Comparison of ENCODE assay signal across 9 mouse cellular contexts in genomic region chr15:97089526-97089925, GRCm38 (mm10). TPM values are rescaled to one million over a fixed set of nuclear protein-coding genes. Genes with fewer than 3 reads are reported as not detected.
A peak's percentile ranks its signal among the peaks of the same experiment; 100 is the strongest.
DNase-seq lines count a peak whose midpoint lies in the region; ATAC-seq lines count a peak whose summit lies in the region.
"Had no signal": no experiment of that assay in that cellular context is flagged by ENCODE, and none has a peak within 500 bp of the region (broad histone marks: within the 10 kb centered on the region; RNA-seq: fewer than 3 reads in every experiment).

No protein-coding gene starts in this region.

- peak overlapping the region; percentile 64 for H3K27ac ChIP-seq in forebrain, embryonic 10.5 days
- H3K27ac ChIP-seq in forebrain, embryonic 16.5 days (ENCODE audit: low read length) = no peak overlapping the region
- no peak overlapping the region for H3K27ac ChIP-seq in kidney, embryonic 15.5 days
- H3K27ac ChIP-seq: liver, embryonic 13.5 days had no signal

- no peaks in the 10 kb centered on the region for H3K27me3 ChIP-seq in forebrain, embryonic 10.5 days (ENCODE audit: poor library complexity, severe bottlenecking)
- H3K27me3 ChIP-seq in forebrain, embryonic 16.5 days (replicated peaks; ENCODE audit: control insufficient read depth, insufficient read depth, low read length) = no peaks in the 10 kb centered on the region
- no peaks in the 10 kb centered on the region for H3K27me3 ChIP-seq in kidney, embryonic 15.5 days
- H3K27me3 ChIP-seq: liver, embryonic 13.5 days had no signal

- ATAC-seq in forebrain, embryonic 16.5 days = no peak
- peak; percentile 67; the same call in 1 of the 2 replicates for ATAC-seq in kidney, embryonic 15.5 days (replicated peaks; ENCODE audit: low FRiP score)
- ATAC-seq in CD4-positive, CD25-positive, alpha-beta regulatory T cell, adult 4 months = no peak

- peak overlapping the region; percentile 20; the same call in 1 of the 2 replicates for H3K4me3 ChIP-seq in forebrain, embryonic 10.5 days
- no peak overlapping the region for H3K4me3 ChIP-seq in forebrain, embryonic 16.5 days (replicated peaks; ENCODE audit: low read length)
- no peak overlapping the region for H3K4me3 ChIP-seq in kidney, embryonic 15.5 days (replicated peaks)
- H3K4me3 ChIP-seq: liver, embryonic 13.5 days had no signal

- 7% methylated on average over 6 of the region's 6 CpGs for WGBS in forebrain, embryonic 10.5 days
- WGBS in forebrain, embryonic 16.5 days = 12% methylated on average over 6 of the region's 6 CpGs
- 9% methylated on average over 6 of the region's 6 CpGs for WGBS in kidney, embryonic 15.5 days

- H3K9me3 ChIP-seq in forebrain, embryonic 10.5 days = no peaks in the 10 kb centered on the region
- H3K9me3 ChIP-seq in forebrain, embryonic 16.5 days (ENCODE audit: control insufficient read depth, low read length) = no peaks in the 10 kb centered on the region
- H3K9me3 ChIP-seq in kidney, embryonic 15.5 days (replicated peaks) = no peaks in the 10 kb centered on the region
- H3K9me3 ChIP-seq: liver, embryonic 13.5 days had no signal

- no peaks in the 10 kb centered on the region for H3K36me3 ChIP-seq in forebrain, embryonic 10.5 days (replicated peaks)
- no peaks in the 10 kb centered on the region for H3K36me3 ChIP-seq in forebrain, embryonic 16.5 days (ENCODE audit: control insufficient read depth, insufficient read depth)
- H3K36me3 ChIP-seq in kidney, embryonic 15.5 days = no peaks in the 10 kb centered on the region
- H3K36me3 ChIP-seq: liver, embryonic 13.5 days had no signal

- DNase-seq in forebrain, embryonic 10.5 days (ENCODE audit: extremely low spot score, low spot score) = peak; percentile 47
- peak; percentile 79 for DNase-seq in embryo, embryonic 10.5 days (ENCODE audit: low spot score)
- peak; percentile 31 to 61 for DNase-seq in lung, postnatal 4 days
- no peak for DNase-seq in urinary bladder, adult 2 months (ENCODE audit: low spot score)
- no peak for DNase-seq in cerebellum, postnatal 36 days
- DNase-seq: liver, embryonic 13.5 days had no signal

- H3K4me2 ChIP-seq in forebrain, embryonic 16.5 days (ENCODE audit: low read length) = no peak overlapping the region
- peak overlapping the region; percentile 36 for H3K4me2 ChIP-seq in kidney, embryonic 15.5 days
- H3K4me2 ChIP-seq: liver, embryonic 13.5 days had no signal

- no peak overlapping the region for H3K9ac ChIP-seq in forebrain, embryonic 16.5 days (replicated peaks; ENCODE audit: low read depth, low read length)
- H3K9ac ChIP-seq in kidney, embryonic 15.5 days = no peak overlapping the region
- H3K9ac ChIP-seq: liver, embryonic 13.5 days had no signal

- H3K4me1 ChIP-seq in forebrain, embryonic 10.5 days = peaks cover 17% of the 10 kb centered on the region
- 0 out of 2 replicates have a peak, but pooled peaks cover 2% of the 10 kb centered on the region for H3K4me1 ChIP-seq in forebrain, embryonic 16.5 days (replicated peaks; ENCODE audit: control insufficient read depth, insufficient read depth, low read length)
- peaks cover 11% of the 10 kb centered on the region for H3K4me1 ChIP-seq in kidney, embryonic 15.5 days

RNA-seq across cellular contexts. Expression of gene Slc38a4, which starts 33.8 kb away (rescaled TPM):
- polyA plus RNA-seq in forebrain, embryonic 10.5 days (2016; fragmentation: Nextera tagmentation; extraction: Ambion mirVana) = 31.2 and 33.2 TPM in 2 replicates
- polyA plus RNA-seq in forebrain, embryonic 16.5 days (2015; fragmentation: Nextera tagmentation; extraction: Ambion mirVana) = 3.7 and 5.0 TPM in 2 replicates
- polyA plus RNA-seq in kidney, embryonic 15.5 days (2015; fragmentation: Nextera tagmentation; extraction: Ambion mirVana) = 72.7 and 76.0 TPM in 2 replicates
- 4.1 and 4.9 TPM in 2 replicates for polyA plus RNA-seq in urinary bladder, adult 2 months (2012; rRNA removed)
- not detected for polyA plus RNA-seq in CD4-positive, CD25-positive, alpha-beta regulatory T cell, adult 4 months (2017; shearing (Covaris generic))

Comparison
In these comparisons a context has a peak if more than half of its experiments do, and no peak if none do; other contexts are left out.
1. DNase-seq: peak in forebrain, embryonic 10.5 days (single experiment), embryo, embryonic 10.5 days (single experiment) and lung, postnatal 4 days (2 of 2); none in urinary bladder, adult 2 months (single experiment) and cerebellum, postnatal 36 days (0 of 2).